Mouse (Mus musculus) right cerebral cortex, postnatal 4 days (tissue): Measurements from ENCODE around the gene Zwilch.

Experiments used
- DNase-seq: peaks from one replicate; pipeline ENCODE4 v3.0.0-alpha.2; 2022

The Zwilch gene

DNA sequence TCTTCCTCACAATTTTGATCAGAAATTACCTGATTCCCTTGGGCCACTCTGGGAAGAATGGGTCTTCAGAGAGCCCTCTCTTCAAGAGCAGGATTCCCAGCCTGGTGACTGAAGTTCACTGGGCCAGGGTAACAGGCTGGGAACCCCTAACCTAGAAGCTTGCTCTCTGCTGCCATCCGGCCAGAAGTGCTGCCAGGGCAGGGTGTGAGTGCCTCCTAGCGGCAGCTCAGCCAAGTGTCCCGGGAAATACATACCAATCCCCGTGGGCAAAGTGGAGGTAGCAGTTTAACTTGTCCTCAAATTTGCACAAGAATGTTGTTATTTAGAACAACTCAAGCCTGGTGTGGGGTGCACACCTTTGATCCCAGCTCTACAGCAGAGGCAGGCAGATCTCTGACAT is 72.5 kb downstream of the Zwilch start:
- DNase-seq: peak; percentile 58

DNA sequence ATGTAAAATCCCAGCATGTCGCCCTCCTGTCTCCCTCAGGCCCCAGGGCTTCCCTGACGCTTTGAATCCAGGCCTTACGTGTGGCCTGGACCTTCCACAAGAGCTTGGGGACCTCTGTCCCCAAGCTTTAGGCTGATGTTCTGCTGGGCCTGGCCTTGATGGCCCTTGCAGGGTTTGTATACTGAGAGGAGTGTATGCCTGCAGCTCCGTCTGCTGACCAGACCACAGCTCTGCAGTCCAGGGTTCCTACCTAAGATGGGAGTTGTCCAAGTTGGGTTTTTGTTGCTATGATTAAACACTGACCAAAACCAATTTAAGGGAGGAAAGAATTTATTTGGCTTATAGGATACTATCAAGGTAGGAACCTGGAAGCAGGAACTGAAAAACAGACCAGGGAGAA is 74.6 kb downstream of the Zwilch start:
- no peak for DNase-seq

DNA sequence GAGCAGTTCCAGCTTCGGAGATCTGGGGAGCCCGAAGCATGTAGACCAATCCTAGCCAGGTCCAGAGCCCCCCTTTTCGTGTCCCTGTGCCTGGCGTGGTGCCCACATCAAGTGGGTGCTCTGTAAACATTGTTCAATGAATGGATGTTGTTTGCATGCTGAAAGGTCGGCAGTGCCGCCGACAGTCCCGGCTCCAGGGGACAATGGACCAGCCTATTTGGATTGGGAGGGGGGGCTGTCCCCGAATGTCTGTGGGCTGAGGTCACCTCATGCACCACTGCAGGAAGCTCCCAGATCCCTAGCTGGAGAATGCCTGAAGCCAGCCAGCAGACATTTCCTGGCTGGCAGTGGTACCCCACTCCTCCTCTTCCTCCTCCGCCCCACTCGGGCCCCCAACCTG is 78.8 kb downstream of the Zwilch start:
- peak; percentile 9 for DNase-seq

- DNase-seq: peak; percentile 32
Observed at GRCm38 (mm10) chr9:64089004-64089403, 83.9 kb downstream of the Zwilch start.

- DNase-seq: no peak
Observed at GRCm38 (mm10) chr9:64088346-64088745, 84.6 kb downstream of the Zwilch start.

GRCm38 (mm10) chr9:64087461-64088235 is 85.3 kb downstream of the Zwilch start:
- peak; percentile 59 for DNase-seq
